Mouse (Mus musculus) olfactory bulb, adult 2 months (tissue): ENCODE results near the gene Top2a. TPM values are rescaled to one million over a fixed set of nuclear protein-coding genes. Genes with fewer than 3 reads are reported as not detected.

Experiments used
- H3K27ac ChIP-seq: fragments of 200-500 bp; 2 replicates; pipeline ENCODE4 v1.5.1; 2012; ENCODE audit warnings: low read depth, low read length; ENCODE audit not compliant: insufficient read depth
- H3K4me1 ChIP-seq: fragments of 200-500 bp; 2 replicates; pipeline ENCODE4 v1.6.1; 2012; ENCODE audit warnings: low read length; ENCODE audit not compliant: control insufficient read depth, insufficient read depth
- H3K4me3 ChIP-seq: fragments of 200-500 bp; 2 replicates; pipeline ENCODE4 v1.5.1; 2012; ENCODE audit warnings: mild to moderate bottlenecking, low read depth, low read length, moderate library complexity; ENCODE audit not compliant: insufficient read depth
- CTCF ChIP-seq: fragments of 200-500 bp; IDR thresholded peaks from 2 replicates; pipeline ENCODE4 v1.5.1; 2012; ENCODE audit warnings: low read depth, mild to moderate bottlenecking, low read length, moderate library complexity; ENCODE audit not compliant: insufficient read depth
- POLR2A ChIP-seq: fragments of 200-500 bp; IDR thresholded peaks from 2 replicates; pipeline ENCODE4 v1.6.1; 2012; ENCODE audit warnings: mild to moderate bottlenecking, low read depth, low read length, moderate library complexity; ENCODE audit not compliant: insufficient read depth
- WGBS: fragments of 180-500 bp; shearing (Covaris S2); methylation state at CpG from one replicate; pipeline ENCODE4 v1.1.7; 2018; 5-methylcytosine and 5-hydroxymethylcytosine counted together
- polyA plus RNA-seq: library from polyadenylated mRNA; stranded (reverse); fragments of >200 nt; gene quantifications from 2 replicates; pipeline ENCODE4 v1.2.4, GENCODE M21; 2012; ENCODE audit warnings: low replicate concordance; ENCODE audit not compliant: missing spikeins, insufficient read depth, insufficient read length

Gene Top2a
- polyA plus RNA-seq, 1 experiment, result 288 TPM

- Histone ChIP-seq H3K4me1 (peaks cover 60% of the 10 kb centered on the region), H3K4me3 (no peak overlapping the region), H3K27ac (no peak overlapping the region)
- 86% methylated on average over 18 of the region's 18 CpGs for WGBS
- TF ChIP-seq POLR2A (no peak), CTCF (no peak)
These were observed 75.9 kb downstream of the Top2a start for GRCm38 (mm10) chr11:98947969-98948569.

- H3K4me3 ChIP-seq, result no peak overlapping the region
- WGBS, result 58% methylated on average over 3 of the region's 3 CpGs
- H3K27ac ChIP-seq, result no peak overlapping the region
- peaks cover 70% of the 10 kb centered on the region for H3K4me1 ChIP-seq
- TF ChIP-seq POLR2A, result no peak
- TF ChIP-seq CTCF, result no peak
These were observed 78.4 kb downstream of the Top2a start for GRCm38 (mm10) chr11:98945605-98945977.

- no peak for TF ChIP-seq CTCF
- no peak for TF ChIP-seq POLR2A
- no peak overlapping the region for H3K4me3 ChIP-seq
- peaks cover 70% of the 10 kb centered on the region for H3K4me1 ChIP-seq
- 62% methylated on average over 11 of the region's 11 CpGs for WGBS
- no peak overlapping the region for H3K27ac ChIP-seq
These were observed 78.9 kb downstream of the Top2a start for GRCm38 (mm10) chr11:98944897-98945604.

- WGBS, result 55% methylated on average over 14 of the region's 14 CpGs
- TF ChIP-seq CTCF (no peak), POLR2A (no peak)
- no peak overlapping the region for H3K4me3 ChIP-seq
- H3K27ac ChIP-seq, result no peak overlapping the region
- peaks cover 72% of the 10 kb centered on the region for H3K4me1 ChIP-seq
These were observed 80.1 kb downstream of the Top2a start for GRCm38 (mm10) chr11:98943741-98944461.

Other genes starting within 250 kb of the Top2a start
- not detected in 2 replicates for gene Nr1d1, start 248.9 kb downstream of the Top2a start, polyA plus RNA-seq
- gene Msl1, start 228.7 kb downstream of the Top2a start, polyA plus RNA-seq, result 206 and 252 TPM in 2 replicates
- not detected in 2 replicates for gene Casc3, start 219.3 kb downstream of the Top2a start, polyA plus RNA-seq
- 182 TPM in 1 of 2 replicates, not detected in the other for gene Rapgefl1, start 187.4 kb downstream of the Top2a start, polyA plus RNA-seq
- gene Wipf2, start 160.6 kb downstream of the Top2a start, polyA plus RNA-seq, result not detected in 2 replicates
- not detected in 2 replicates for gene Cdc6, start 116.4 kb downstream of the Top2a start, polyA plus RNA-seq
- not detected in 2 replicates for gene Rara, start 96.4 kb downstream of the Top2a start, polyA plus RNA-seq
- not detected in 2 replicates for gene Gjd3, start 41.2 kb downstream of the Top2a start, polyA plus RNA-seq
- gene Igfbp4, start 17.1 kb upstream of the Top2a start, polyA plus RNA-seq, result not detected in 2 replicates
- not detected in 2 replicates for gene Tns4, start 65.1 kb upstream of the Top2a start, polyA plus RNA-seq
- not detected in 2 replicates for gene Ccr7, start 130.9 kb upstream of the Top2a start, polyA plus RNA-seq
- gene Smarce1, start 206.8 kb upstream of the Top2a start, polyA plus RNA-seq, result 488 TPM in 1 of 2 replicates, not detected in the other
- not detected in 2 replicates for gene Krt222, start 219.9 kb upstream of the Top2a start, polyA plus RNA-seq